Mouse (Mus musculus) mouse trophoblast stem cell (cell line): ENCODE measurements around the gene Cbwd1.

Source experiments
- in situ Hi-C, 2 experiments: fragments of 300-500 bp; cut with MseI, MboI; formaldehyde crosslinking; loops; 2 replicates in 1 of 2; 3 replicates in 1 of 2; pipeline ENCODE4 v1.15.1; 2025

Gene Cbwd1

DNA sequence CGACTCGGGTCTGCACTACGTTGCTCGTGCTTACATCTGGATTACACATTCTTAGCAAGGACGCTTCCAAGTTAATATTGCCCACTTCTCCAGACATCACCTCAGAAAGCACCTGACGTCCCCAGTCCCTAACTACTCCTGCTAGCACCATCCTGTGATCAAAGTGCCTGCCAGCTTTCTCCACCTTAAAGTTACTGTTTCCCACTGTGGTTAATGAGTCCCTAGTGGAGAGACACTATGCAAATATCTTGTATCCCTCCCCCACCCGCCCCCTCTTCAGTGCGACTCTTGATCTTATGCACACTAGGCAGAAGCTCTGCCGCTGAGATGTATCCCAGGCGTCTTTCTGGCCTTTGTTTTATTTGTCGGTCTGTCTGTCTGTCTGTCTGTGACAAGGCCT is 16.6 kb upstream of the Cbwd1 start:
- in situ Hi-C loops, result no loop called here

DNA sequence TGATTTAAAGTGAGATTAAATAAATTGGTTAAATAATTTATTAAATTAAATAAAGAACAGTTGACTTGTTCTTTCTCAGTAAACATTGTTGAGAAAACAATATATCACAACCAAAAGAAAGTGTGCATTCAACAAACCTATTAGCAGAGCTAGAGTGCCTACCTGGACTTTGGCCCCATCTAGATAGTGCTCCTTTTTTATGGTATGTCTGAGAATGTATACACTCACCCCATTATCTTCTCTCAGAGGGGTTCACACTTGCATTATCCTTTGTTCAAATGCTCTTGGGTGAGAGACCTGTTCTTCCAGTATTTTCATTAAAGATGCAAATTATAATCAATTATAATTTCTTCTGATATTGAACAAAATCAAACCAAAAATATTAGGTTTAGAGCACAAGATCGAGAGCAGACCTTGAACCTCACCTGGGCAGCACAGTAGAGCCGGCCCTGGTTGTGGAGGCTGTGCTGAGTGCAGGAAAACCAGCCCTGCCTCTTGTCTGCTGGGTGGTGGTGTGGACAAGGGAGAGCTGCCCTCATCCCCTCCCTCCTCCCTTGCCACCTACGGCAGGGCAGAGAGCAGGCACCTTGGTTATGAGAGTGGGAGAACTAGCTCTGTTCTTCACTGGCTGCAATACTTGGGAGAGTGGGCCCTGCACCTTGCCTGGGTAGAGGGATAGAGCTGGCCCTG is 11.4 kb upstream of the Cbwd1 start:
- in situ Hi-C loops, result loop anchor here in 1 of 2 experiments (25.0 kb wide), 1 partner anchor 339 kb away; no protein-coding TSS in a partner anchor

DNA sequence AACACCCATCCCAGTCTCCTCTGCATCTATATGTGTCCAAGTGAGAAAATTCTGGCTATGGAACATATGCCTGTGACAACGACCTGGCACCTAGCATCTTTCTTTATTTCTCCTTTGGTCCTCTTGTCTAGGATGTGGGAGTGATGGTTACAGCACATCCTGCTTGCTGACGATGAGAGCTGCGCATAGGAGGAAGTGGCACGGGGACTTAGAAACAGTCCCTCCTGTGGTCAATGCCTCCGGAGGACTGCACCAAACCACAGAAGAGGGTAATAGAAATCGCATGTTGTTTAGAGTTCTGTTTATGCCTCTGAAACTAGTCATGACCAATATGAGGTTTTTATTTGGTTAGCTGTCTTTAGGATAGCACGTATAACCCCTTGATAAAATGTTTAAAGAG is 9.9 kb upstream of the Cbwd1 start:
- in situ Hi-C loops, result loop anchor here in 1 of 2 experiments (25.0 kb wide), 1 partner anchor 341 kb away; no protein-coding TSS in a partner anchor

DNA sequence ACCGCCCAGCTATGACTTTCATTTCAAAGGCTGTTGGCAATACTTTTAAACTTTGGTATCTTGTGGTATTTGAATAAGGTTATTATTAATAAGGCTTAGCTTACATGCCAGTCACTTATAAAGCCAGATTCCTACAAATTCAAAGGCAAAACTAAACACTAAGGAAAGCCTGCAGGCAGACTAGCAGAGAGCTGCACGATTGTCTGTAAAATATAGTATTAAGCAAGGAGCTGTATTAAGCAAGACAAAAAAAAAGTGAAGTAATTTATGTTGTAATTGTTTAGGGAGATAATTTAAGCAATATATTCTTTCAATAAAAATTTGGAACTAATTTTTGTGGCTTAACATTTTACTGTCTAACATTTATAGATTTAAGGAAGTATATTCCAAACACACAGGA is 5.5 kb upstream of the Cbwd1 start:
- in situ Hi-C loops, result loop anchor here in 1 of 2 experiments (25.0 kb wide), 1 partner anchor 345 kb away; no protein-coding TSS in a partner anchor

DNA sequence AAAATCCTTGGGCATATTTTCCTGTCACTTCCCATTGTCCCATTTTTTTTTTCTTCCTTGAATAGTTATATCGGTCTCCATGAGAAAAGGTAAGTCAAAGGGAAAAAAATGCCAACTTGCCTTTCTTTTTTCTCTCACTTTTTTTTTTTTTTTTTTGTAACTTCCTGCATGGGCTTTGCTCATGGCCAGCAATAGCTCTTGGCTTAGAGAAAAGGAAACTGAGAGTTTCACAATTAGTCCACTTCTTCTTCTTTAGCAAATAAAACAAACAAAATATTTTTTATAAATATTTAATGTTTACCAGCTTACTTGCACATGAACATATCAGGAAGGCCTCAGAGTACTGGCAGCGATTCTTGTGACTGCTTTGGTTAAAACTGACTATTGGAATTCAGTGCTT is 4.8 kb upstream of the Cbwd1 start:
- in situ Hi-C loops, result loop anchor here in 1 of 2 experiments (25.0 kb wide), 1 partner anchor 346 kb away; no protein-coding TSS in a partner anchor

DNA sequence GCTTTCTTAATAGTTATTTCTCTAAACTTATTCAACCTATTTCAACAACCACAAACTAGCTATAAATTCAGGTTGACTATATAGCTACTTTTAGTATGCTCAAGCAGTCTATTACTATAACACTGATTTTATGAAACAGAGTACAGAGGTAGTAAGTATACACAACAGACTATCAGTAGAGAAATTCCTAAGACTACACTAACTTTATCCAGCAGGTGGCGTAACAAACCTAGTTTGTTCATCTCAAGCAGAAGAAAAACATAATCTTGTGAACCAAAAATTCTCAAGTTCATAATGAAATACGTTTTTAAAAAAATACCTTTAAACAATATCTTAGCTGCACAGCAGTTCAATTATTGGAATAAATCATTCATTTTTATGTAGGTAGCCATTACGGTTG is 2.9 kb downstream of the Cbwd1 start:
- in situ Hi-C loops, result loop anchor here in 1 of 2 experiments (25.0 kb wide), 1 partner anchor 354 kb away; no protein-coding TSS in a partner anchor

DNA sequence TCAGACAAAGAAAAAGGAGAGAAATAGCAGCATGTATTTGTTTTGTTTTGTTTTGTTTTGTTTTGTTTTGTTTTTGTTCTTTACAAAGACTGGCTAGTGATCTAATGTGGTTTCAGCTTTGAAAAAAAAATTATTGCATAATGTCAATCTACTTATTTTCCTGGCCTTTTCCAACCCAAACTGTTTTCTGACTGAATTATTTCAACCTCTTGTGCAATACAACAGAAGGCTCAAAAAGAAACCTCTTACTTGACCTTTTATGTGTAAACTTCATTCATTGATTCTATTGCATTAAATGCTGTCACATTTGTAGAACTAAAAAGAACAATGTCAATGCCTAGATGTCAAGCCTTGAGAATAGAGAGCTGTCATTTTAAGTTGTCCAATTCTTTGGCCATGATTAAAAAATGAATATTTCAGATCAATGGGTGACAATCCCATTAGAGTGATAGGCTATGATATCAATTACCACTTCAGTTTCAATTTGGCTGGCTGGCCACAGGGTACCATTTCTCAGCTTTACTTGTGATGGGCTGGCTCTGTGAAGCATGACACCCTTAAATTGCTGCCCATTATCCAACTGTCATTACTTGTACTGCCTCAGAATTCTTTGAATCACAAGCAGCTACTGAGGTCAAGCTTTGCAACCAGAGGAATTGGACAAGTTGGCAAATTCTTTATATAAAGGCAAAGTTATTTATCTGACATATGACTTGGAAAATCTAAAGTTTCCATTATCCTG is 15.7 kb downstream of the Cbwd1 start:
- in situ Hi-C loops, result no loop called here

DNA sequence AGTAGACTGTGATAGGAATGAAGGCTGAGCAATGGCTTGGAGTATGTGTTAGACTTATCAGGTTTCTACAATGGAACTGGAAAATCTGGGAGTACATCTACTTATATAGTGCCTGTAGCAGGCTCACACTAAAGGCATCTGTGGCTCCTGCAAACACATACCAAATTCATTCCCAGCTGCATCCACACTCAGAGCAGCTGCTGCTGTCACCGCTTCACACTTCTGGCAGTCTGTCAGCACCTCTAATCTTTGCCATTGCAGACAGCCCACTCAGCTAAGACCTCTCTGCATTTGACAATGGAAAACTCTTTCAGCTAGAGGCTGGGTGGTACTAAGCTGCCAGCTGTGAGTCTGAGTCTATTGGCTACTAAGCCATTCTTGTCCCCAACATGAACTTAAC is 24.3 kb downstream of the Cbwd1 start:
- in situ Hi-C loops, result no loop called here

DNA sequence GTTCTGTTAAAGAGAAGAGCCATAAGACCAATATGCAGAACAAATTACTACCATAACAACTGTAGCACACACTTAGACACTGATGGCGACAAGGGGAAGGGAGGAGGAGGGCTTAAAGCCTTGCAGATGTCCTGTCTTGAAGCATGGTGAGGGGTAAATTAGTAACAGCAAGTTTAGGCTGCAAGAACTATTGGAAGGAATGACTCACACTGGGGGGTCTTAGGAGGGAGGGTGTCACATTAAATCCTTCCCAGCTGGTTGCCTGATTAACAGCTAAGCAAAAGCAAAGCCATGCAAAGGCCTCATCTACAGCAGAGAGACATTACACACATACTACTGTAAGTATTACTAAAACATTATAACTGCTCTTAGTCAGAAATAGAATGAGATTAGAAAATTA is 32.4 kb downstream of the Cbwd1 start:
- in situ Hi-C loops, result no loop called here

DNA sequence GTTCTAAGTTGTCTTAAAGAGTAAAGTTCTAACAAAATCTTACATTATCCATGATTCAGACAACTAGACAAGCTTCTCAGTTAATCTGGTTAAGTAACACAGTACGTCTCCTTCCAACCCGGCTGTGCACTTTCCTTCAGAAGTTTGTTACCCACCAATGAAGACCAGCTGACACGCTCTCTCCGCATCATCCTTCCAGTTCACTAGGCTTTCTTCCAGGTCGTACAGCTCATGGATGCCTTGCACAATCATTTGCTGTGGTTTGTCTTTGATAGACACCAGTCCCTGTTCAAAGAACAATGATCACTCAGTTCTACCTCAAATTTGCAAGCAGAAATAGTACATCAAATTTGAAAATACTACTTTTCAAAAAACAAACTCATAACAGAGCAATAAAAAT is 40.5 kb downstream of the Cbwd1 start:
- in situ Hi-C loops, result no loop called here

DNA sequence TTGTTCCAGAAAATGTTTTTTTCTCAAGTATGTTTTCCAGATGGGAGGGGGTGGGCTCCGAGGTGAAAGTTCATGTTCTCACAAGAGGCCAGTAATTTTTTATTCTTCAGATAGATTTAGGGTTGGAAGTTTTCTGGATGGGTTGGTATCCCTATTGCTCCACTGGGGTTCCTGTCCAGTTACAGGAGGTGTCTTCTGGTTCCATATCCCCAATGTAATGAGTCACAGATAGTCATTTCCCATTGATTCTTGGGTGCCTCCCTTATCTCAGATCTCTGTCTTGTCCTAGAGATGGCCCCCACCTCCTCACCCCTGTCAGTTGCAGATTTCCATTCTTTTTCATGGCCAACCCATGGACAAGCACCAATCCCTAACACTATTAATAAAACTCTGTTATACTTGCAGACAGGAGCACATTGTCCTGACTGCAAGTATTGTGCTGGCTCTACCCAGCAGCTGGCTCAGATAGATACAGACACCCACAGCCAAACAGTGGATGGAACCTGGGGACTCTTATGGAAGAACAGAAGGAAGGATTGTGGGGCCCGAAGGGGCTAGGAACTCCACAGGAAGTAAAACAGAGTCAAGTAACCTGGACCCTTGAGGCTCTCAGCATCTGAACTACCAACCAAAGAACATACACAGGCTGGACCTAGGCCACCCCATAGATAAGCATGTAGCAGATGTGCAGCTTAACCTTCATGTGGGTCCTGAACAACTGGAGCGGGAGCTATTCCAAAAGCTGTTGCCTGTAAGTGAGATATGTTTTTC is 52.8 kb downstream of the Cbwd1 start:
- in situ Hi-C loops, result no loop called here

DNA sequence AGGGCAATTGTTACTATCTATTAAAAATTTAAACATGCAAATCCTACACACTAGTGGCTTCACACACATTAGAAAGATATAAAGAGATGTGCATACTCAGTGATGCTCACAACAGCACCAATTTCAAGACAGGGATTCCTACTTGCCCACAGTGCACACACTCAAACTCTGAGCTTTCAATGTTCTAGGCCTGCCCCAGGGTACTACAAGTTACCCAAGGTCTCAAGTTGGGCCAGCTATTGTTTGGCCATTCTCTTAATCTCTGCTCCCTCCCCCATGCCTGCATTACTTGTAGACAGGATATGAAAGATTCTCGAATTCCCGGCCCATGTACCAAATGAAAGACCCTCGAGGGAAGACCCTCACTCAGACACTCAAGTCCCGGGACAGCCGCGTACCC is 53.8 kb downstream of the Cbwd1 start:
- in situ Hi-C loops, result no loop called here

DNA sequence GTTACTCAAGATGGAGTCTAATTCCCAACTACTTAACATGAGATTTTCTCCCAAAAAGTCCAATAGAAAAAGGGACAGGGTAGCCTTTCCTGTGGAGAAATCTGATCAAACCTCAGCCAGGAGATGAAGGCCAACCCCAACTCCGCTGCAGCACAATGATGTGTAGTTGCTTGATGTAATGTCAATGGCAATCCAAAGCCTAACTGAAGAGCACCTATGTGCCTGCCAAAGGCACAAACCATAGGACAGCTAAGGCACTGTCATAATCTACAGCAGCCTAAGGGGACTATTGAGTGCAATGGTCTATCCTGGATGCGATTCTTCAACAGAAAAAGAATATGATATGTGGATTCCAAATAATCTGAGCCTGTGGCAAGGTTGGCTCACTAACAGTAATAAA is 58.6 kb downstream of the Cbwd1 start:
- in situ Hi-C loops, result no loop called here

DNA sequence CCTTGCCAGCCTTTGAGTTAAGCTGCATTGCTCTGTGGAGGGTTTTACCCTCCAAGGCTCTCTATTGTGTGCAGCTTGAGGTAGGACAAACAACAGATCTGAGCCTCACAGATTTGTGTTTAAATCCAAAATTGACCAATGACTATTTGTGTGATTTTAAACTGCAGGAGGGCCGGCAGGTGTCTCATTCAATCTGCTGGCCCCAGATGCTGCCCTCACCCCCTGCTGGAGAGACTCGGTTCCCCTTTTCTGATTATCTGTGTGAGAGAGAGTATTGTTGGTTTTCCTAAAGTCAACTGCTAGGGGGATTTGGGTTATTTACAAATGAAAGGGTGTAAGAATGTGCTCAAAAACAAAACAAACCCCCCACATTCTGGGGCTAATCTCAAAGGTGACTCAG is 59.2 kb downstream of the Cbwd1 start:
- in situ Hi-C loops, result no loop called here

DNA sequence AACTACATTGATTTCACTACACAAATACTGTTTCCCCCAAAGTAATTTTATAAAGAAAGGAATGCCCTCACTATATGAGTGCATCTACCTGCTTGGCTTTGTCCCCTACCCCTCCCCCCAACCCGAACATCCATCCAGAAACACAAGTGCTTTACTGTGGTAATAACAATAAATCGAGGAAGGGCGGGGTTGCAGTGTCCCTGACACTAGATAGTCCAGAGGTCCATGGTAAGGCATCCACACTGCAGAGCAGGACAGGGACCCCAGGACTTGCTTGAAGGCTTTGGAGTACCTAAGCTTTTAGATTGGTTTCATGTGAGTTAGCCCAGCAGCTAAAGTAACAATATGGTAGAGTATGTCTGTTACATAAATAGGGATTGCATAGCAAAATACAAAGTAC is 59.7 kb downstream of the Cbwd1 start:
- in situ Hi-C loops, result no loop called here

DNA sequence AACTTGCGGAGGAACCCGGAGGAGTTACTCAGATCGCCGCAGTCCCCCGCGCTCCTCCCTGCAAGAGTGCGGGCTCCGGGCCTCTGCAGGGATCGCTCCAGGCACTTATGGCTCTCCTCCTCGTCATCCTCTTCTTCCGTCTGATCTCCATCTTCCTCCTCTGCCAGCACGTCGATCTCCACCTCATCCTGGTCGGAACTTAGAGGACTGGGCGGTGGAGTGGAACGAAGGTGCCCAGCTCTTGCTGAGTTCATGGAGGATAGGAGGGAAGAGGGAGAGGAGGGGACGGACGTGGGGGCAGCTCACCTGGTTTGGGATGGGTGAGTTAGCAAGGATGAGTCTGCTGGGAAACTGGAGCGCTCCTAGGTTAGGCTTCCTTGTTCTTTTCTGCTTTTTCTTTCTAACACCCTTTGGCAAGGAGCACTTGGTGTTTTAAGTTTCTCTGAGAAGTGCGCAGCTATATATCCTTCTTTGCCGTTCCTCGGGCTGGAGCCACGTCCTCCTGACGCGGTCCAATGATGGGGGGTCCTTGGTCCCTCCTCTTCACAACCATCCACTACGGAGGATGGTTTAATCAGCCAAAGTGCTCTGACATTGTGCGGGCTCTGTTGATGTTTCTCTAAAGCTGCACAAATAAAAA is 60.7 kb downstream of the Cbwd1 start, which contains the start of gene Foxd4:
Gene Foxd4 (minus strand): TSS at position 617 of the 640 bp plus-strand sequence.
- in situ Hi-C loops, result no loop called here

DNA sequence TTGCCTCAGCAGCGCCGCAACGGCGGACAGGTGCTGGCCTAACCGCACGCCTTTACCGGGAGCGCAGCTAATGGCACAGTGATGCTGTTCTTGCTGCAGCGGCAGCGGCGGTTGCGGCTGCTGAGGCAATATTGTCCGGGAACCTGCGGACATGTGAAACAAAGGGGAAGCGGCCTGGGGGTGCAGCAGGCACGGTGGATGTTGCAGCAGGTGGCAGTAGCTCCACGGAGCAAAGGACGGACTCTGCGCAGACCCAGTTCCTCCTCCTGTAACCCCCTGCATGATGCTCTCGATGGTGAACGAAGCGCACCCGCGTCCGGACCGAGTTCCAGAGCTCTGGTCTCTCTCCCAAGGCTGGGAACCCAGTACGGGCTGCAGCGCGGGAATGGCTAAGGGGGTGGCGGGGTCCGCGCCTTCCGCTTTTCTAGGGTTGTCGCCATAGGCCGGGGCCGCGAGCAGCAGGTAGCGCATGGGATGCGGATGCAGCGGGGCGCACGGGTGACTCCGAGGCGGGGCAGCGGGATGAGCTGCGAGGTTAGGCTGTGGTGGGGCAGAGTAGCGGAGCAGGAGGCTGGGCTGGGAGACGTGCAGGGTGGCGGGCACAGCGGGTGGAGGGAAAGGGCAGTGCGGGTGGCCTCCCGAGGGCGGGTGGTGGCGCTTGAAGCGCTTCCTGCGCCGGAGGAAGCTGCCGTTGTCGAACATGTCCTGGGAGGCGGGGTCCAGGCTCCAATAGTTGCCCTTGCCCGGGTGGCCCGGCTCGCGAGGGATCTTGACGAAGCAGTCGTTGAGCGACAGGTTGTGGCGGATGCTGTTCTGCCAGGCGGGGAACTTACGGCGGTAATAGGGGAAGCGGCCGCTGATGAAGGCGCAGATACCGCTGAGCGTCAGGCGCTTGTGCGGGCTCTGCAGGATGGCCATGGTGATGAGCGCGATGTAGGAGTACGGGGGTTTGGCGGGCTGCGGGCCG is 61.5 kb downstream of the Cbwd1 start:
- in situ Hi-C loops, result no loop called here

DNA sequence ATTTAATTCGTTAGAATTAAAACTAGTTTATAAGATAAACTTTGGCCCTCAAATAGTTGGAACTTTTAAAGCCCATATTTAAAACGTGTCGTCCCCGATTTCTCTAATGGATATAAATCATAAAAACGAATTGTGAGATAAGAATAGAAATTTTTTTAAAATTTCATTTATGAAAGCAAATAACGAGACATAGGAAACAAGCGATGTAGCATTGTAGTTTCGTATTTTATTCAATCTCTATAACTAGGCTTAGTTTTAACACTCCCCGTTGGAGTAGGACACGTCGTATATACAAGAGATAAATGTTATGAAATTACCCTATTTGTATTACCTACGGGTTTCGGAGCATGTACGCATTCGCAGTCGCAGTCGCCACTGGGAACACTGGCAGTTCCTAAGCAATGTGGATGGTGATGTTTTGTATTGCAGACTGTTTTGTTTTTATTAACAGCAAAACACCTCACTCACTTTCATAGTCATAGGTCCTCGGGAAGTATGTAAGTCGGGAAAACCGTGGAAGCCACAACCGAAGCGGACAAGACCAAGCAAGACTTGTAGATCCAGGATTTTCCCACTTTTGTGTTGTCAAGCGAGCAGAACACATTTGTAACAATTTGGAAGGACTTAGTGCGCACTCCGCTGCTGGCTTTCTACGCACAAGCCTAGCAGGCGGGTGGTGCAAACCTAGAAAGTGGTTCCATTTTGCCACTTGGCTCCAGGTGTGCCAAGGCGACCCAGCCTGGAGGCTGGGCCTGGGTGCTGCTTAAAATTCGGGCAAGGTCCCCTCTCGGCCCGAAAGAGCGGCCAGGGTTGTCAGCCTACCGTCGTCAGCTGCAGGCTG is 62.5 kb downstream of the Cbwd1 start:
- in situ Hi-C loops, result no loop called here

DNA sequence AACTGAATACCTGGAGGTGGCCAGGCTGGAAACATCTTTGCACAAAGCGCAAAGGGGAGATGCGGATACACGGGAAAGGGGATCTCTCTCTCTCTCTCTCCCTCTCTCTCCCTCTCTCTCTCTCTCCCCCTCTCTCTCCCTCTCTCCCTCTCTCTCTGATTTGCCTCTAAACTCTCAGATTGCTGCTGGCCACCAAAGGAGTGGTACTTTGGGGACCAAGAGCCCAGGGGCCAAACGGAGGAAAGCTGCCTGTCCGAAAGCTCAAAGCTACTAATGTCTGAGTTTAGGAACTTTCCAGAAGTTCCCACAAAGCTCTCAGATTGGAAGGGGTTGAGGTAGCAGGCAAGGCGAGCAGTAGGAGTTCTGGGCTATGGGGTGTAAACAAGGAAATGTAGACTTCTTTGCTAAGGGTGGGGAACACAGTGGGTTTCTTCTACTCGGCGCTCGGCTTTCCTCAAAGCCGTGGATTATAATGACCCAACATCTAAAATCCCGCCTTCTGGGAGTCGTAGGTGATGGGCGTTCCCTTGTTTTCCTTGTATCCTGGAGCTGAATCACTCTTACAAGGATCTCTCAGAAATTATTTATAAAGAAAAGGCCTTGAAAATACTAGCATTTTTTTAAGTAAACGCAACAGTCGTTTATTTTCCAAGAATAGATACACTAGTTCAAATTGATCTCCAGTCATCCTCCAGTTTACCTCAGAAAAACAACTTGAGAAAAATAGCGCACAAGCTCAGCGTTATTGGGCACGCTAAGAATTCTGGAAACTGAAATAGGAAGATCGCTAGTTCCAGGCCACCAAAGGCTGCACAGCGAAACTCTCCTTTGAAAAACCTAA is 63.3 kb downstream of the Cbwd1 start:
- in situ Hi-C loops, result no loop called here
